Mouse (Mus musculus) G1E (cell line): ENCODE results near the gene Calm3. TPM values are rescaled to one million over a fixed set of nuclear protein-coding genes. Genes with fewer than 3 reads are reported as not detected.
A peak's percentile ranks its signal among the peaks of the same experiment; 100 is the strongest.

Experiments used
- ATAC-seq: 2 replicates; pipeline ENCODE4 v1.8.0; 2016; ENCODE audit warnings: mild to moderate bottlenecking; ENCODE audit not compliant: insufficient number of reproducible peaks, poor library complexity, low FRiP score, severe bottlenecking; ENCODE audit errors: extremely low read depth
- DNase-seq: peaks from one replicate; pipeline ENCODE4 v3.0.0; 2012; ENCODE audit warnings: low spot score
- H3K27me3 ChIP-seq: 2 replicates; pipeline ENCODE4 v1.6.1; 2012; ENCODE audit warnings: mild to moderate bottlenecking, low read length, inconsistent platforms; ENCODE audit not compliant: insufficient read depth
- H3K36me3 ChIP-seq: replicated peaks from 2 replicates; pipeline ENCODE3; 2012; ENCODE audit warnings: mild to moderate bottlenecking, inconsistent platforms
- H3K4me1 ChIP-seq: 2 replicates; pipeline ENCODE4 v1.6.1; 2012; ENCODE audit warnings: low read depth, low read length, inconsistent platforms, mixed read lengths; ENCODE audit not compliant: insufficient read depth
- H3K4me3 ChIP-seq: 2 replicates; pipeline ENCODE4 v1.5.1; 2012; ENCODE audit warnings: low read depth, mild to moderate bottlenecking, inconsistent platforms, low read length, moderate library complexity, mixed read lengths
- H3K9me3 ChIP-seq: replicated peaks from 2 replicates; pipeline ENCODE4 v1.6.1; 2012; ENCODE audit warnings: inconsistent platforms
- CTCF ChIP-seq: IDR thresholded peaks from 2 replicates; pipeline ENCODE4 v1.5.1; 2012; ENCODE audit warnings: low read depth, low read length, inconsistent platforms, mixed read lengths
- GATA1 ChIP-seq: IDR thresholded peaks from 2 replicates; pipeline ENCODE4 v1.6.1; 2012; ENCODE audit warnings: borderline replicate concordance, low read length, inconsistent platforms, mixed read lengths
- GATA2 ChIP-seq: IDR thresholded peaks from 2 replicates; pipeline ENCODE4 v1.6.1; 2012; ENCODE audit warnings: low read depth, low read length, inconsistent platforms, borderline replicate concordance
- POLR2AphosphoS5 ChIP-seq: IDR thresholded peaks from 2 replicates; pipeline ENCODE4 v1.6.1; 2012; ENCODE audit warnings: low read depth, low read length, inconsistent platforms; ENCODE audit not compliant: insufficient replicate concordance
- TAL1 ChIP-seq: conservative IDR thresholded peaks from 2 replicates; pipeline ENCODE4 v1.6.1; 2012; ENCODE audit warnings: low read depth, low read length, inconsistent platforms, mixed read lengths
- polyA plus RNA-seq: library from polyadenylated mRNA; stranded (reverse); fragments of >175 nt; gene quantifications from 2 replicates; pipeline ENCODE4 v1.2.3, GENCODE M21; 2012
- total RNA-seq, 2 experiments: library from RNA; stranded (forward) in 1 of 2; stranded (reverse) in 1 of 2; fragments of 200-1000 nt in 1 of 2; fragments of >200 nt in 1 of 2; fragmentation: Nextera tagmentation in 1 of 2; gene quantifications; 2 replicates each; pipeline ENCODE4 v1.2.3; 2014 to 2017

Calm3 gene
- total and polyA plus RNA-seq, 3 experiments, result 157 to 792 (median 344) TPM

DNA sequence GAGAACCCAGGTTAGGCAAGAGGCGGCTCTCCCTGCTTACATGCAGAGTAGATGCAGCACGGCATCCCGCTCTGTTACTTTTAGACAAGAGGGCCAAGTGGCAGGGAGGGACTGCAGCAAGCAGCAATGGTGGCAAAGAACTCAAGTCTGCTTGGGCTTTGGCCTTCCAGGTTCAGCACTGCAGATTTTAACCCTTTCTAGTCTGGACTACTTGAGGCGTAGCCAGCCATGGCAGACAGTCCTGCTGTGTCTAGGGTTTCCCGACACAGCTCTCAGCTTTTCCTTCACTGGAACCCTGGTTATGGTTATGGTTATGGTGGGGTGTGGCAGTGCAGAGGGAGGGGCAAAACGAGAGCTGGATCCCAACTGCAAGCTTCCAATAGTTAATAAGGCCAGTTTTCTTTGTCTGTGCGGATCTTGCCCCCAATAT lies 3.7 kb downstream of the Calm3 start:
- Histone ChIP-seq H3K4me3 (peak overlapping the region; percentile 28; the same call in 1 of the 2 replicates), H3K27me3 (no peaks in the 10 kb centered on the region), H3K4me1 (peaks cover 63% of the 10 kb centered on the region), H3K9me3 (no peaks in the 10 kb centered on the region), H3K36me3 (peaks cover 73% of the 10 kb centered on the region)
- no peak for DNase-seq
- ATAC-seq, result no peak
- no peak for TF ChIP-seq TAL1
- no peak for TF ChIP-seq POLR2AphosphoS5
- TF ChIP-seq GATA2, result no peak
- TF ChIP-seq GATA1, result no peak
- TF ChIP-seq CTCF, result no peak

GRCm38 (mm10) chr7:16919395-16920149 lies 4.3 kb downstream of the Calm3 start:
- Histone ChIP-seq H3K27me3 (no peaks in the 10 kb centered on the region), H3K9me3 (no peaks in the 10 kb centered on the region), H3K4me3 (peak overlapping the region; percentile 28; the same call in 1 of the 2 replicates), H3K36me3 (peaks cover 79% of the 10 kb centered on the region), H3K4me1 (peaks cover 62% of the 10 kb centered on the region)
- DNase-seq, result no peak
- ATAC-seq, result no peak
- TF ChIP-seq CTCF (no peak), POLR2AphosphoS5 (no peak), TAL1 (0 out of 2 replicates have a peak, but pooled peaks have one; percentile 38), GATA1 (no peak), GATA2 (no peak)

GRCm38 (mm10) chr7:16918670-16919069 lies 5.2 kb downstream of the Calm3 start:
- no peak for TF ChIP-seq TAL1
- TF ChIP-seq CTCF, result no peak
- no peak for TF ChIP-seq POLR2AphosphoS5
- TF ChIP-seq GATA1, result no peak
- TF ChIP-seq GATA2, result no peak
- Histone ChIP-seq H3K36me3 (peaks cover 88% of the 10 kb centered on the region), H3K9me3 (no peaks in the 10 kb centered on the region), H3K4me3 (no peak overlapping the region), H3K27me3 (no peaks in the 10 kb centered on the region), H3K4me1 (peaks cover 70% of the 10 kb centered on the region)
- ATAC-seq (no peak), DNase-seq (no peak)

GRCm38 (mm10) chr7:16918014-16918413 lies 5.9 kb downstream of the Calm3 start:
- Histone ChIP-seq H3K4me1 (peaks cover 72% of the 10 kb centered on the region), H3K4me3 (no peak overlapping the region), H3K9me3 (no peaks in the 10 kb centered on the region), H3K36me3 (peaks cover 95% of the 10 kb centered on the region), H3K27me3 (no peaks in the 10 kb centered on the region)
- TF ChIP-seq POLR2AphosphoS5, result no peak
- no peak for TF ChIP-seq GATA2
- TF ChIP-seq TAL1, result no peak
- TF ChIP-seq GATA1, result no peak
- no peak for TF ChIP-seq CTCF
- DNase-seq (no peak), ATAC-seq (no peak)

DNA sequence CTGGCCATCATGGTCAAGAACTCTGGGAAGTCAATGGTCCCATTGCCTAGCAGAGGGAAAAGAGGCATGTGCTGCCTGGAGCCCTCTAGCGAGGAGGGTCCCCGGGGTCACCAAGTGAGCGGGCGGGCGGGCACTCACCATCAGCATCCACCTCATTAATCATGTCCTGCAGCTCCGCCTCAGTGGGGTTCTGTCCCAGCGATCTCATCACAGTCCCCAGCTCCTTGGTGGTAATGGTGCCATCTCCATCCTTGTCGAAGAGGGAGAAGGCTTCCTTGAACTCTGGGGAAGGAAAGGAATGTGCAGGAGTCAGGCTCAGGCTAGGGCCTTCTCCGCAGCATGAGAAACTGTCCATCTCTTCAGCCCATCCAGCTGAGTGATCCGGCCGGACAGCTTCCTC lies 6.5 kb downstream of the Calm3 start:
- Histone ChIP-seq H3K4me3 (no peak overlapping the region), H3K36me3 (peaks cover 95% of the 10 kb centered on the region), H3K27me3 (no peaks in the 10 kb centered on the region), H3K4me1 (peaks cover 68% of the 10 kb centered on the region), H3K9me3 (no peaks in the 10 kb centered on the region)
- ATAC-seq, result no peak
- no peak for DNase-seq
- TF ChIP-seq GATA2 (no peak), POLR2AphosphoS5 (no peak), CTCF (no peak)

- H3K4me1 ChIP-seq, result peaks cover 59% of the 10 kb centered on the region
- no peaks in the 10 kb centered on the region for H3K9me3 ChIP-seq
- ATAC-seq (no peak), DNase-seq (no peak)
- peaks cover 87% of the 10 kb centered on the region for H3K36me3 ChIP-seq
- no peak overlapping the region for H3K4me3 ChIP-seq
- TF ChIP-seq GATA2 (no peak), POLR2AphosphoS5 (no peak), CTCF (no peak), TAL1 (no peak), GATA1 (no peak)
- H3K27me3 ChIP-seq, result no peaks in the 10 kb centered on the region
Observed at GRCm38 (mm10) chr7:16916342-16917265, 7.3 kb downstream of the Calm3 start.
